Mouse (Mus musculus) kidney, postnatal 0 days (tissue): ENCODE measurements around the gene Olfr543. TPM values are rescaled to one million over a fixed set of nuclear protein-coding genes. Genes with fewer than 3 reads are reported as not detected.
"Not testable (repeated sequence)": the region's sequence is repeated elsewhere in the genome, so short reads cannot be mapped to it uniquely, and the experiment has no call there.

Experiments
- ATAC-seq: fragments of 200-750 bp; cut with Nextera tagmentation; replicated peaks from 2 replicates; pipeline ENCODE4 v1.8.0; 2017; ENCODE audit warnings: low read depth, moderate number of reproducible peaks, moderate TSS enrichment, moderate library complexity; ENCODE audit not compliant: low FRiP score
- DNase-seq: peaks from one replicate; pipeline ENCODE4 v3.0.0-alpha.2; 2016; ENCODE audit warnings: low spot score
- H3K27ac ChIP-seq: fragments of 300-500 bp; sonication (generic); 2 replicates; pipeline ENCODE4 v1.5.1; 2014; ENCODE audit warnings: mild to moderate bottlenecking
- H3K27me3 ChIP-seq: fragments of 300-500 bp; sonication (generic); 2 replicates; pipeline ENCODE4 v1.6.1; 2014; ENCODE audit warnings: low read length, mixed read lengths; ENCODE audit not compliant: insufficient read depth
- H3K36me3 ChIP-seq: fragments of 300-500 bp; sonication (generic); 2 replicates; pipeline ENCODE4 v1.6.1; 2014; ENCODE audit warnings: low read length, mixed read lengths; ENCODE audit not compliant: insufficient read depth
- H3K4me1 ChIP-seq: fragments of 300-500 bp; sonication (generic); replicated peaks from 2 replicates; pipeline ENCODE4 v1.6.1; 2014; ENCODE audit warnings: antibody characterized with exemption, low read length, mixed read lengths; ENCODE audit not compliant: insufficient read depth
- H3K4me2 ChIP-seq: fragments of 300-500 bp; sonication (generic); 2 replicates; pipeline ENCODE4 v1.6.1; 2014; ENCODE audit warnings: mild to moderate bottlenecking, low read length, moderate library complexity, mixed read lengths
- H3K4me3 ChIP-seq: fragments of 300-500 bp; sonication (generic); replicated peaks from 2 replicates; pipeline ENCODE4 v1.5.1; 2014; ENCODE audit warnings: low read depth, low read length
- H3K9ac ChIP-seq: fragments of 300-500 bp; sonication (generic); 2 replicates; pipeline ENCODE4 v1.6.1; 2014; ENCODE audit warnings: low read depth, low read length
- H3K9me3 ChIP-seq: fragments of 300-500 bp; sonication (generic); replicated peaks from 2 replicates; pipeline ENCODE4 v1.6.1; 2016; ENCODE audit warnings: low read length, inconsistent platforms, mixed read lengths
- CTCF ChIP-seq: IDR thresholded peaks from 2 replicates; pipeline ENCODE4 v1.5.1; 2016; ENCODE audit warnings: antibody characterized with exemption, low read depth, mild to moderate bottlenecking, moderate library complexity
- WGBS: fragments of 180-500 bp; shearing (Covaris S2); extraction: QIAGEN DNeasy Blood & Tissue Kit; methylation state at CpG from one replicate; pipeline ENCODE4 v1.1.7; 2014; 5-methylcytosine and 5-hydroxymethylcytosine counted together
- polyA plus RNA-seq: library from polyadenylated mRNA; unstranded; fragments of >200 nt; fragmentation: Nextera tagmentation; extraction: Ambion mirVana; gene quantifications from 2 replicates; pipeline ENCODE4 v1.2.1, GENCODE M21; 2015

The Olfr543 gene
- polyA plus RNA-seq, 1 experiment from 2014 or later, result not detected

GRCm38 (mm10) chr7:102488161-102488560, 6.7 kb upstream of the Olfr543 start, which contains the start of gene Olfr544:
Gene Olfr544, minus strand, starts transcription at chr7:102488313.
- no peaks in the 10 kb centered on the region for H3K36me3 ChIP-seq
- no peak within 1 kb of the TSS for H3K4me3 ChIP-seq
- H3K27ac ChIP-seq, result no peak within 1 kb of the TSS
- no peak within 1 kb of the TSS for H3K4me2 ChIP-seq
- no peak for DNase-seq
- H3K9ac ChIP-seq, result no peak within 1 kb of the TSS
- TF ChIP-seq CTCF, result no peak
- 42% methylated on average over 1 of the region's 1 CpGs for WGBS
- H3K27me3 ChIP-seq, result no peaks in the 10 kb centered on the region
- H3K4me1 ChIP-seq, result no peaks in the 10 kb centered on the region
- no peak for ATAC-seq
- H3K9me3 ChIP-seq, result no peaks in the 10 kb centered on the region

DNA sequence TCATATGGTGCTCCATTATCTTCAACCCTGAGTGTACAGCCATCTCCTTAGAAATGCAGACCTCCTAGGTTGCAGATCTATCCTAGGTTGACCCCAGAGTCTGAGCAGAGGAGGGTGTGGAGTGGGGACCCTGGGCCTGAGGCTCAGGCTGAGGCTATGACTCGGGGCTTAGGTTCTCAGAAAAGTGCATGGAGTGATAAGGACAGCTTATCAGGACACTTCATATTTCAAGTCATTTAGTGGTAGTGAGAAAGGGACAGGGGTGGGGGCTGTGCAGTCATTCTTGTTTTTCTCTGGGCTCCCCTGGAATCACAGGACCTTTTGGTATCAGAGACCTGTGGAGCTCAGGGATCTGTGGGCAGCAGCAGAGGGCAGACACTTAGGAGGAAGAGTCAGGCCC, 4.6 kb upstream of the Olfr543 start:
- H3K4me3 ChIP-seq, result no peak overlapping the region
- TF ChIP-seq CTCF, result no peak
- H3K4me1 ChIP-seq, result no peaks in the 10 kb centered on the region
- no peak overlapping the region for H3K4me2 ChIP-seq
- DNase-seq, result no peak
- H3K36me3 ChIP-seq, result no peaks in the 10 kb centered on the region
- ATAC-seq, result no peak
- no peak overlapping the region for H3K27ac ChIP-seq
- H3K9me3 ChIP-seq, result no peaks in the 10 kb centered on the region
- 57% methylated on average over 1 of the region's 1 CpGs for WGBS
- no peak overlapping the region for H3K9ac ChIP-seq
- H3K27me3 ChIP-seq, result no peaks in the 10 kb centered on the region

DNA sequence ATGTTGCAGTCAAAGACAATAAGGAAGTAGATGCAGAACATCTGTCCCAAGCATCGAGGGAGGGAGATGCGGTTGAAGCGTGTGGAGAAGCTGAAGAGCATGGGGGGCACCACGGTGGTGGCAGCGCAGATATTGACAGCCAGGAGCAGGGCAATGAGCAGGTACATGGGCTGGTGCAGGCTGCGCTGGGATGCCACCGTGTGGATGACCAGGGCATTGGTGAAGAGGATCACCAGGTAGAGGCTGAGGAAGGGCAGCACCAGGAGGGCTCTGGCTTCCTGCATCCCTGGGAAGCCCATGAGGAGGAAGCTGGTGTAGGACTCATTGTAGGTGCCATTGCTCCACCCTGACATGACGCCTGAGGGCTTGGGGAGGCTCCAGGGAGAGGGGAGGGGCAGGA, 3.3 kb upstream of the Olfr543 start:
- not testable (repeated sequence) for H3K27ac ChIP-seq, H3K4me1 ChIP-seq, ATAC-seq, H3K9ac ChIP-seq, H3K9me3 ChIP-seq, H3K27me3 ChIP-seq, H3K4me3 ChIP-seq, DNase-seq, H3K36me3 ChIP-seq, H3K4me2 ChIP-seq
- 80% methylated on average over 7 of the region's 8 CpGs for WGBS

DNA sequence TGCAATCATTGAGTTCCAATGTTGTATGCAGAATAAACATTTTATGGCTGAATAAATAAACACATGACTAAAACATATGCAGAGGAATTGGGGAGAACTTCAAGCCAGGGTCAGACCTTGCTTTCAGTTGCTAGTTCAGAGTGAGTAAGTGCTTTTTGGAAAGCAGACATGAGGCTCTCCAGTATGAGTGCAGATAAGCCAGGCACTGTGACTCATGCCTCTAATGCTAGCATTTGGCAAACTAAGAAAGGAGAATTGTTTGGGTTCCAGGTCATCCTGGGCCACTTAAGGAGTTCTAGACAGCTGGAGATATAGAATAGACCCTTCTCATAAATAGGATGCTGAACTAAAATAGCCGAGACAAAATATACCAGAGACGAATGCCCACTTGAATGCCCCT, 2.2 kb upstream of the Olfr543 start:
- no peaks in the 10 kb centered on the region for H3K27me3 ChIP-seq
- ATAC-seq, result no peak
- H3K4me1 ChIP-seq, result 0 out of 2 replicates have a peak, but pooled peaks cover 6% of the 10 kb centered on the region
- no peak overlapping the region for H3K9ac ChIP-seq
- no peaks in the 10 kb centered on the region for H3K36me3 ChIP-seq
- no peak for TF ChIP-seq CTCF
- H3K9me3 ChIP-seq, result no peaks in the 10 kb centered on the region
- no peak overlapping the region for H3K27ac ChIP-seq
- no peak overlapping the region for H3K4me2 ChIP-seq
- WGBS, result 89% methylated on average over 2 of the region's 2 CpGs
- DNase-seq, result no peak
- no peak overlapping the region for H3K4me3 ChIP-seq

DNA sequence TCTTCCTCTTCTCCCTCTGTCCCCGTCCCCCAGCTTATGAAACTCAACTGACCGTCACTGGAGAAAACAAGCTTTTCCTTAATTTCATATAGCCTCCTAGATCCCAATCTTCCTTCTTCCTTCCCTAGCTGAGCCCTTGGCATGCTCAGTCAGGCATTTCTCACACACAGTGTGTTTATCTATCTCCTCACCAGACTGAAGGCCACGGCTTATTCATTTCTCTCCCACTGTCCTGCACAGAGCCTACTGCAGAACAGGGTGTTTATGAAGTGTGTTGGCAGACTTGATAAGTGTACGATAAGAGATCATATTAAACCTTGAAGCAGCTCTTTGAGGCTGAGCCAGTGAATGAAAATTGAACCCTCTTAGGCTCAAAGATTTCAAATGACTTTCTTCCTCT, 658 bp downstream of the Olfr543 start:
- Histone ChIP-seq H3K9me3 (no peaks in the 10 kb centered on the region), H3K36me3 (no peaks in the 10 kb centered on the region), H3K4me1 (0 out of 2 replicates have a peak, but pooled peaks cover 6% of the 10 kb centered on the region), H3K9ac (no peak overlapping the region), H3K4me2 (no peak overlapping the region), H3K27me3 (no peaks in the 10 kb centered on the region), H3K4me3 (no peak overlapping the region), H3K27ac (no peak overlapping the region)
- WGBS, result 61% methylated on average over 4 of the region's 4 CpGs
- ATAC-seq (no peak), DNase-seq (no peak)
- no peak for TF ChIP-seq CTCF

GRCm38 (mm10) chr7:102479368-102480078, 2.0 kb downstream of the Olfr543 start:
- TF ChIP-seq CTCF, result no peak
- H3K9me3 ChIP-seq, result no peaks in the 10 kb centered on the region
- DNase-seq (peak; percentile 41), ATAC-seq (no peak; the same call in 1 of the 2 replicates)
- H3K4me3 ChIP-seq, result no peak overlapping the region
- no peaks in the 10 kb centered on the region for H3K27me3 ChIP-seq
- WGBS, result 44% methylated on average over 5 of the region's 5 CpGs
- no peaks in the 10 kb centered on the region for H3K36me3 ChIP-seq
- H3K4me1 ChIP-seq, result 0 out of 2 replicates have a peak, but pooled peaks cover 6% of the 10 kb centered on the region
- no peak overlapping the region for H3K9ac ChIP-seq
- H3K4me2 ChIP-seq, result no peak overlapping the region
- no peak overlapping the region for H3K27ac ChIP-seq
